Mouse (Mus musculus) MEL (cell line): ENCODE results near the gene Cenpf.

Source experiments
- CTCF ChIP-seq, 3 experiments: IDR thresholded peaks in 2 of 3; conservative IDR thresholded peaks in 1 of 3; 2 replicates each; pipeline ENCODE4 v1.5.1; 2011 to 2012; ENCODE audit warnings: low read length in 3 of 3, low read depth in 2 of 3, mild to moderate bottlenecking in 2 of 3, improper control_type of control experiment in 1 of 3, inconsistent platforms in 1 of 3, mixed read lengths in 1 of 3, moderate library complexity in 1 of 3; ENCODE audit not compliant: control insufficient read depth in 1 of 3, insufficient read depth in 1 of 3, poor library complexity in 1 of 3, severe bottlenecking in 1 of 3
- EP300 ChIP-seq, 2 experiments: IDR thresholded peaks; 2 replicates each; pipeline ENCODE4 v1.6.1; 2011; ENCODE audit warnings: improper control_type of control experiment in 2 of 2, low read length in 2 of 2, low read depth in 1 of 2, mild to moderate bottlenecking in 1 of 2
- GATA1 ChIP-seq: IDR thresholded peaks from 2 replicates; pipeline ENCODE4 v1.6.1; 2011; ENCODE audit warnings: low read depth, low read length, improper control_type of control experiment
- KAT2A ChIP-seq: conservative IDR thresholded peaks from 2 replicates; pipeline ENCODE4 v1.6.1; 2012; ENCODE audit warnings: low read depth, low read length, improper control_type of control experiment, inconsistent platforms
- MAFK ChIP-seq: IDR thresholded peaks from 2 replicates; pipeline ENCODE4 v1.6.1; 2011; ENCODE audit warnings: low read depth, mild to moderate bottlenecking, low read length, improper control_type of control experiment, borderline replicate concordance
- MEF2A ChIP-seq: IDR thresholded peaks from 2 replicates; pipeline ENCODE4 v1.6.1; 2014; ENCODE audit warnings: low read depth, mild to moderate bottlenecking, inconsistent platforms, low read length, improper control_type of control experiment; ENCODE audit not compliant: poor library complexity, insufficient replicate concordance, severe bottlenecking; ENCODE audit errors: extremely low read depth
- MYB ChIP-seq: IDR thresholded peaks from 2 replicates; pipeline ENCODE4 v1.6.1; 2011; ENCODE audit warnings: mild to moderate bottlenecking, low read depth, low read length, improper control_type of control experiment
- POLR2A ChIP-seq, 2 experiments: IDR thresholded peaks; 2 replicates each; pipeline ENCODE4 v1.6.1; 2011 to 2012; ENCODE audit warnings: low read length in 2 of 2, mild to moderate bottlenecking in 2 of 2, control low read depth in 1 of 2, improper control_type of control experiment in 1 of 2, low read depth in 1 of 2, moderate library complexity in 1 of 2; ENCODE audit not compliant: control insufficient read depth in 1 of 2, insufficient read depth in 1 of 2, poor library complexity in 1 of 2
- POLR2AphosphoS5 ChIP-seq: IDR thresholded peaks from 2 replicates; pipeline ENCODE4 v1.6.1; 2012; ENCODE audit warnings: low read depth, borderline replicate concordance, mild to moderate bottlenecking, inconsistent platforms, low read length, moderate library complexity, mixed read lengths
- SIN3A ChIP-seq: IDR thresholded peaks from 2 replicates; pipeline ENCODE4 v1.6.1; 2012; ENCODE audit warnings: low read length, improper control_type of control experiment, inconsistent platforms
- TBP ChIP-seq: IDR thresholded peaks from 2 replicates; pipeline ENCODE4 v1.8.0; 2011; ENCODE audit warnings: low read depth, low read length, improper control_type of control experiment
- UBTF ChIP-seq: IDR thresholded peaks from 2 replicates; pipeline ENCODE4 v1.6.1; 2012; ENCODE audit warnings: low read depth, mild to moderate bottlenecking, inconsistent platforms, low read length, improper control_type of control experiment, moderate library complexity, borderline replicate concordance; ENCODE audit not compliant: insufficient read depth
- ZC3H11A ChIP-seq: IDR thresholded peaks from 2 replicates; pipeline ENCODE4 v1.6.1; 2012; ENCODE audit warnings: low read depth, mild to moderate bottlenecking, inconsistent platforms, low read length, improper control_type of control experiment

- no peak for TF ChIP-seq GATA1
- no peak for TF ChIP-seq TBP
- TF ChIP-seq CTCF (IDR thresholded peaks at IDR 0.05 in 2 of 3, conservative IDR thresholded peaks at IDR 0.05 in 1 of 3; ENCODE audit: control insufficient read depth in 1 of 3, insufficient read depth in 1 of 3, low read depth in 2 of 3, low read length in 3 of 3, poor library complexity in 1 of 3, severe bottlenecking in 1 of 3): no peak
- no peak for TF ChIP-seq POLR2A (IDR thresholded peaks at IDR 0.05; ENCODE audit: control insufficient read depth in 1 of 2, insufficient read depth in 1 of 2, low read depth in 1 of 2, low read length in 2 of 2, poor library complexity in 1 of 2)
- TF ChIP-seq MAFK: no peak
- TF ChIP-seq SIN3A: no peak
- TF ChIP-seq MEF2A: no peak
- TF ChIP-seq KAT2A: no peak
- no peak for TF ChIP-seq UBTF
- no peak for TF ChIP-seq ZC3H11A
- no peak for TF ChIP-seq POLR2AphosphoS5
- TF ChIP-seq MYB: no peak
- TF ChIP-seq EP300 (IDR thresholded peaks at IDR 0.05; ENCODE audit: low read depth in 1 of 2, low read length in 2 of 2): no peak
These were observed 28.3 kb upstream of the Cenpf start for GRCm38 (mm10) chr1:189715915-189716797.
